Comparison of ENCODE assay signal across 8 mouse cellular contexts in the genomic region with DNA sequence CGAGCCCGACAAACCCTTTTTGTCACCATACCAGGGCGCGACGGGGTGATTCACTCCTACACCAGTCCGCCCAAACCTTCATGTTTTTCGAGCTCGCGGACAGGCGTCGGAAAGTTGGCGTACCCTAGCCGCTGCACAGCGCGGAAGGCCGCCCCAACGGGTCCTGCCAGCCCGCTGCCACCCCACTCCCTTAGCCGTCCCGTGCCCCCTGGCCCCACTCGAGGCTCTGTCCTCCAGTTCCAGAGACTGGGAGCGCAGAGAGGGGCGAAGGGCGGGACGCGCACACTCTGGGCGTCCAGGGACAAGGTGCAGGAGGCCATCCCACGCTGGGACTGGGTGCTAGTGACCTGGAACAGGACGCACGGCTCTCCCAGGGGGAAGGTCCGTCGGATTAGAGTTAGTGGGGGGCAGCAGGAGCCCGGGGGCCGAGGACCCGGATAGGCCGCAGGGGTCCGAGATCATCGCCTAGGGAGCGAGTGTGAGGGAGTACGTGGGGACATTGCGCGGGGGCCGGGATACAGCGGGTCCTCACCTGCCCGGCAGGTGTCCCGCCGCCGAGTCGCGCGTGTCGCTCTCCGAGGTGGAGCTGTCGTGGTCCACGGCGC. TPM values are rescaled to one million over a fixed set of nuclear protein-coding genes. Genes with fewer than 3 reads are reported as not detected.
DNase-seq lines count a peak whose midpoint lies in the region; ATAC-seq lines count a peak whose summit lies in the region.

A gene (plus strand): TSS at position 329 of the 605 bp plus-strand sequence.

- WGBS in embryonic facial prominence, embryonic 15.5 days: under 1% methylated on average over 56 of the region's 56 CpGs
- WGBS in hindbrain, embryonic 13.5 days: under 1% methylated on average over 54 of the region's 56 CpGs
- under 1% methylated on average over 56 of the region's 56 CpGs for WGBS in limb, embryonic 15.5 days
- 1% methylated on average over 54 of the region's 56 CpGs for WGBS in stomach, embryonic 14.5 days

- no peak within 1 kb of the TSS for H3K27ac ChIP-seq in embryonic facial prominence, embryonic 15.5 days (replicated peaks)
- H3K27ac ChIP-seq in hindbrain, embryonic 13.5 days: no peak within 1 kb of the TSS
- no peak within 1 kb of the TSS for H3K27ac ChIP-seq in limb, embryonic 15.5 days
- no peak within 1 kb of the TSS for H3K27ac ChIP-seq in stomach, embryonic 14.5 days (ENCODE audit: low read length)

- peak within 1 kb of the TSS; percentile 51 for H3K9ac ChIP-seq in embryonic facial prominence, embryonic 15.5 days
- peak within 1 kb of the TSS; percentile 81 for H3K9ac ChIP-seq in hindbrain, embryonic 13.5 days
- peak within 1 kb of the TSS; percentile 26 for H3K9ac ChIP-seq in limb, embryonic 15.5 days
- peak within 1 kb of the TSS; percentile 43; the same call in 1 of the 2 replicates for H3K9ac ChIP-seq in stomach, embryonic 14.5 days (replicated peaks; ENCODE audit: low read depth, low read length)

- peak within 1 kb of the TSS; percentile 100 for H3K4me2 ChIP-seq in embryonic facial prominence, embryonic 15.5 days (replicated peaks)
- peak within 1 kb of the TSS; percentile 94 for H3K4me2 ChIP-seq in hindbrain, embryonic 13.5 days
- H3K4me2 ChIP-seq in limb, embryonic 15.5 days: peak within 1 kb of the TSS; percentile 100
- peak within 1 kb of the TSS; percentile 99 for H3K4me2 ChIP-seq in stomach, embryonic 14.5 days (replicated peaks; ENCODE audit: low read depth, low read length)

- ATAC-seq in embryonic facial prominence, embryonic 15.5 days (ENCODE audit: insufficient number of reproducible peaks, low FRiP score, low TSS enrichment, low read depth): 0 out of 2 replicates have a peak, but pooled peaks have one; percentile 18
- ATAC-seq in hindbrain, embryonic 13.5 days (ENCODE audit: low FRiP score): peak; percentile 50
- peak; percentile 35; the same call in 1 of the 2 replicates for ATAC-seq in limb, embryonic 15.5 days (ENCODE audit: insufficient number of reproducible peaks, low FRiP score, low TSS enrichment, low read depth)
- peak; percentile 51; the same call in 1 of the 2 replicates for ATAC-seq in stomach, embryonic 14.5 days (ENCODE audit: insufficient number of reproducible peaks, insufficient read depth, low FRiP score, low read depth)

- no peaks in the 10 kb centered on the region for H3K9me3 ChIP-seq in embryonic facial prominence, embryonic 15.5 days (replicated peaks)
- no peaks in the 10 kb centered on the region for H3K9me3 ChIP-seq in hindbrain, embryonic 13.5 days
- no peaks in the 10 kb centered on the region for H3K9me3 ChIP-seq in limb, embryonic 15.5 days
- H3K9me3 ChIP-seq in stomach, embryonic 14.5 days (ENCODE audit: control insufficient read depth, low read depth, low read length): no peaks in the 10 kb centered on the region

- peaks cover 40% of the 10 kb centered on the region for H3K27me3 ChIP-seq in embryonic facial prominence, embryonic 15.5 days
- H3K27me3 ChIP-seq in hindbrain, embryonic 13.5 days: peaks cover 42% of the 10 kb centered on the region
- peaks cover 59% of the 10 kb centered on the region for H3K27me3 ChIP-seq in limb, embryonic 15.5 days
- peaks cover 11% of the 10 kb centered on the region; the same call in 1 of the 2 replicates for H3K27me3 ChIP-seq in stomach, embryonic 14.5 days (ENCODE audit: control insufficient read depth, insufficient read depth, low read length)

- H3K36me3 ChIP-seq in embryonic facial prominence, embryonic 15.5 days: no peaks in the 10 kb centered on the region
- no peaks in the 10 kb centered on the region for H3K36me3 ChIP-seq in hindbrain, embryonic 13.5 days
- H3K36me3 ChIP-seq in limb, embryonic 15.5 days: no peaks in the 10 kb centered on the region
- no peaks in the 10 kb centered on the region for H3K36me3 ChIP-seq in stomach, embryonic 14.5 days (ENCODE audit: control insufficient read depth, insufficient read depth, low read length)

- H3K4me1 ChIP-seq in embryonic facial prominence, embryonic 15.5 days: peaks cover 13% of the 10 kb centered on the region
- H3K4me1 ChIP-seq in hindbrain, embryonic 13.5 days (replicated peaks): peaks cover 14% of the 10 kb centered on the region
- H3K4me1 ChIP-seq in limb, embryonic 15.5 days: peaks cover 17% of the 10 kb centered on the region
- H3K4me1 ChIP-seq in stomach, embryonic 14.5 days (ENCODE audit: control insufficient read depth, insufficient read depth, low read length): peaks cover 9% of the 10 kb centered on the region

- H3K4me3 ChIP-seq in embryonic facial prominence, embryonic 15.5 days (replicated peaks): peak within 1 kb of the TSS; percentile 66
- H3K4me3 ChIP-seq in hindbrain, embryonic 13.5 days: peak within 1 kb of the TSS; percentile 76
- peak within 1 kb of the TSS; percentile 61 for H3K4me3 ChIP-seq in limb, embryonic 15.5 days
- H3K4me3 ChIP-seq in stomach, embryonic 14.5 days (ENCODE audit: low read depth, low read length): peak within 1 kb of the TSS; percentile 69

- DNase-seq in layer of hippocampus, postnatal 10 days (ENCODE audit: low spot score in 2 of 2): peak; percentile 34 to 49
- no peak for DNase-seq in layer of hippocampus, postnatal 25 days (ENCODE audit: extremely low spot score in 1 of 2, low spot score in 1 of 2)
- DNase-seq in R1 (ENCODE audit: low read depth, low spot score): peak; percentile 11
- no peak for DNase-seq in left cerebral cortex, adult 9 months (ENCODE audit: low spot score in 2 of 2)

RNA-seq across cellular contexts. Expression of the gene that starts here (rescaled TPM):
- under 1 TPM; 0.46 to 0.83 TPM for total RNA-seq in layer of hippocampus, postnatal 10 days (2021)
- total RNA-seq in layer of hippocampus, postnatal 25 days (2021): under 1 TPM; 0.71 to 0.80 TPM
- 0.21 and 0.51 TPM in 2 replicates for polyA plus RNA-seq in embryonic facial prominence, embryonic 15.5 days (2015; fragmentation: Nextera tagmentation; extraction: Ambion mirVana)
- polyA plus RNA-seq in hindbrain, embryonic 13.5 days (2015; fragmentation: Nextera tagmentation; extraction: Ambion mirVana): 0.16 and 0.22 TPM in 2 replicates
- polyA plus RNA-seq in limb, embryonic 15.5 days (2015; fragmentation: Nextera tagmentation; extraction: Ambion mirVana): not detected in 2 replicates
- polyA plus RNA-seq in stomach, embryonic 14.5 days (2014; fragmentation: Nextera tagmentation; extraction: Ambion mirVana): 2.3 and 2.8 TPM in 2 replicates

Comparison
In these comparisons a context has a peak if more than half of its experiments do, and no peak if none do; other contexts are left out.
1. Peak in DNase-seq in layer of hippocampus, postnatal 10 days; RNA of the gene not detected or under 1 TPM.
2. Peak in ATAC-seq, H3K4me3 ChIP-seq, H3K9ac ChIP-seq and H3K4me2 ChIP-seq in embryonic facial prominence, embryonic 15.5 days; RNA of the gene not detected or under 1 TPM.
3. Peak in ATAC-seq, H3K4me3 ChIP-seq, H3K9ac ChIP-seq and H3K4me2 ChIP-seq in hindbrain, embryonic 13.5 days; RNA of the gene not detected or under 1 TPM.
4. Peak in ATAC-seq, H3K4me3 ChIP-seq, H3K9ac ChIP-seq and H3K4me2 ChIP-seq in limb, embryonic 15.5 days; RNA of the gene not detected or under 1 TPM.
5. H3K9ac ChIP-seq: peak in every context shown above with its lines; median percentile 81 in hindbrain, embryonic 13.5 days; 51 in embryonic facial prominence, embryonic 15.5 days; 43 in stomach, embryonic 14.5 days; 26 in limb, embryonic 15.5 days.